Mouse (Mus musculus): ENCODE results near the gene Maip1.

DNA sequence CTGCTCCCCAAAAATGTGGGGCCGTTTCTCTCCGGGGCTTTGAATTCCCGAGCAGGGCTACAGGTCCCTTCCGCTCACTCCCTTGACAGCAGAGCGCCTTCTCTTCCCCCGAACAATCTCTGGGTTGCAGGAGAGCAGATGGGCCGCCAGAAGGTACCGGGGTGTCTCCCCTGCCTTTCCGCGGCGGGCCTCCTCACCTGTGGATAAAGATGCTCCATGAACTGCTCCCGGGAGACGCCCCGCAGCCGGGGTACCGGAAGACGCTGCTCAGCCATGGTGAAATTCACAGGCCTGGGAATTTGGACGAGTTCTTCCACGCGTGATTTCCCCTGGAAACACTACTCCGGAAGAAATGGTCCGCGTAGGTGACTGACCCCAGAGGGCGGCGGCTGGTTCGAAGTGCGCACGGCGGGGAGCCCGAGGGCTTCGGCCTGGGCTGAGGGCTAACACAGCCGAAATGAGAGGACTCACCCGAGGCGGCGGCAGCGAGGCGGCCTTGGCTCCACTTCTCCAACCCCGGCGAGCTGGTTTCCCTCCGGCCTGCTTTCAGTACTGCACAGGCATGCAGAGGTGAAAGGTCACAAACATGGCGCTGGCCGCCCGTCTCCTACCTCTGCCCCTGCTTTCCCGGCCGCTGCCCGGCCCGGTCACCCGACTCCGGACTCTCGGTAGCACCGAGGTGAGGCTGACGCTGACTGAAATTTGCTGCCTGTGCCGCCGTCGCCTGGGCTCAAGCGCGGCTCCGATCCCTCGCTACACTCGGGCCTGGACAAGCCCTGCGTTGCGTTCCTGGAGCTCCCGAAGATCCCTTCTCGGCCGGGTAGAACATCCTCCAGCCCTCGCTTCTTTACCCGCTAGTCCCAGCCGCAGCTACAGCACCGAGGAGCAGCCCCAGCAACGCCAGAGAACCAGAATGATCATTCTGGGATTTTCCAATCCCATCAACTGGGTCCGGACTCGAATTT, at the start of gene Maip1, which contains the start of gene Tyw5:
- TF ChIP-seq EP300 (optimal IDR thresholded peaks at IDR 0.05) (peak; percentile 19), CTCF (IDR thresholded peaks at IDR 0.05; ENCODE audit: low read depth) (0 out of 2 replicates have a peak, but pooled peaks have one; percentile 19)
